Mouse (Mus musculus) liver, adult 10 weeks (tissue): ENCODE data around the gene Olfr467. TPM values are rescaled to one million over a fixed set of nuclear protein-coding genes. Genes with fewer than 3 reads are reported as not detected.

ENCODE experiments used
- polyA plus RNA-seq: library from polyadenylated mRNA; stranded (reverse); fragments of 350-450 nt; fragmentation: Illumina TruSeq; extraction: RNeasy Lipid Tissue Mini Kit (QIAGEN cat#74804); gene quantifications from one replicate; pipeline ENCODE4 v1.2.3, GENCODE M21; 2014; ENCODE audit warnings: low read depth, low replicate concordance

Gene Olfr467
- not detected for polyA plus RNA-seq

DNA sequence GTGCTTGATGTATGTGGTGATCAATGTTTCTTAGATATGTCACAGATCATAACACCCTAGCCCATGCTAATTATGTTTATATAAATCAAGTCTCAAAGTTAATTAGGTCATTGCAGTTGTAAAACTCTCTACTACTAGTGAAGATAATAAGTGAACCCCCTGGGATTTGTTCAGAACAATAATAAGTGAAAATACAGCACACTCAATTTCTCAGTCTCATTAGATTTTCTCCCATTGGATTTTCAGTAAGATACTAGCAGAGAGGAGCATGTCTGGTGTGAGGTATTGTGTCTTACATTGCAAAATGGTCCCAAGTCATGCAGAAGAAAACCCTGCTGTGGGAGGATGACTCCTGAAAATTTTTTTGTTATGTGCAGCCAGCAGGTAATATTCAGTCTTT lies at the start of gene Olfr467:
Olfr467 (plus strand) TSS at position 301 of the 400 bp plus-strand sequence.

GRCm38 (mm10) chr7:107801108-107801507 lies 11.0 kb upstream of the Olfr467 start, which contains the start of gene Ovch2:
TSS of gene Ovch2 (minus strand) at chr7:107801208.

DNA sequence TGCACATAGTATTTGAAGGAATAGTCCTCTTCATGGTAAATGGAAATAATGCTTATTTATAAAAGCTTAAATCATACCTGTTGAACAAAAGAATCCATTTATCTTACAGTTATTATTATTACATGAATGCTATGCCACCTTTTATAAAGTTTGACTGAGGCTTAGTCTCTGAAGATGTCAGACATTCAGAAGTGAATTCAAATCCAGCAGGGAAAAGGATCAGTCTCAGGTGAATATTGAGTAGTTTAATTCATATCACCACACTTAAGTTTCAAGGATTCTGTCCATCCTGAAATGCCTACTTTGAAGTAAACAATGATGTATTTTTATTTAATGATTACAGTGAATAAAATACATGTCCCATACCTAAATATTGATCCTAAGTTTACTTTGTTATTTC lies 13.4 kb downstream of the Olfr467 start, which contains the start of gene Olfr469:
Olfr469 (minus strand) TSS at position 101 of the 400 bp plus-strand sequence.

GRCm38 (mm10) chr7:107847390-107847789 lies 35.3 kb downstream of the Olfr467 start, which contains the start of gene Olfr470:
TSS of gene Olfr470 (minus strand) at chr7:107847490.

Other genes starting within 250 kb of the Olfr467 start
- gene Olfml1, start 244.8 kb upstream of the Olfr467 start, polyA plus RNA-seq = 11.8 TPM
- gene Ppfibp2, start 217.1 kb upstream of the Olfr467 start, polyA plus RNA-seq = 9.2 TPM
- gene 5330417H12Rik, start 187.1 kb upstream of the Olfr467 start, polyA plus RNA-seq = not detected
- gene Cyb5r2, start 54.2 kb upstream of the Olfr467 start, polyA plus RNA-seq = not detected
- not detected for gene Ovch2, start 11.1 kb upstream of the Olfr467 start, polyA plus RNA-seq
- not detected for gene Olfr469, start 13.3 kb downstream of the Olfr467 start, polyA plus RNA-seq
- gene Olfr470, start 35.2 kb downstream of the Olfr467 start, polyA plus RNA-seq = not detected
- gene Olfr472, start 85.6 kb downstream of the Olfr467 start, polyA plus RNA-seq = not detected
- not detected for gene Olfr473, start 118.2 kb downstream of the Olfr467 start, polyA plus RNA-seq
- gene Olfr474, start 142.4 kb downstream of the Olfr467 start, polyA plus RNA-seq = not detected
- gene Olfr476, start 152.5 kb downstream of the Olfr467 start, polyA plus RNA-seq = not detected
- gene Olfr477, start 174.4 kb downstream of the Olfr467 start, polyA plus RNA-seq = not detected
- not detected for gene Olfr478, start 221.7 kb downstream of the Olfr467 start, polyA plus RNA-seq
- not detected for gene Olfr479, start 238.4 kb downstream of the Olfr467 start, polyA plus RNA-seq